Mouse (Mus musculus) intestine, postnatal 0 days (tissue): Measurements from ENCODE around the gene Adamts7. TPM values are rescaled to one million over a fixed set of nuclear protein-coding genes. Genes with fewer than 3 reads are reported as not detected.

Experiments
- ATAC-seq: fragments of 200-750 bp; cut with Nextera tagmentation; 2 replicates; pipeline ENCODE4 v1.8.0; 2017; ENCODE audit warnings: mild to moderate bottlenecking, moderate TSS enrichment, moderate library complexity
- H3K27ac ChIP-seq: fragments of 300-500 bp; sonication (generic); 2 replicates; pipeline ENCODE4 v1.5.1; 2014; ENCODE audit warnings: mild to moderate bottlenecking, low read depth, low read length, moderate library complexity
- H3K27me3 ChIP-seq: fragments of 300-500 bp; sonication (generic); replicated peaks from 2 replicates; pipeline ENCODE4 v1.6.1; 2014; ENCODE audit warnings: low read length, mixed read lengths; ENCODE audit not compliant: control insufficient read depth, insufficient read depth
- H3K36me3 ChIP-seq: fragments of 300-500 bp; sonication (generic); 2 replicates; pipeline ENCODE4 v1.6.1; 2014; ENCODE audit warnings: mild to moderate bottlenecking, moderate library complexity; ENCODE audit not compliant: control insufficient read depth, insufficient read depth
- H3K4me1 ChIP-seq: fragments of 300-500 bp; sonication (generic); replicated peaks from 2 replicates; pipeline ENCODE4 v1.6.1; 2014; ENCODE audit warnings: antibody characterized with exemption, low read length, mixed read lengths; ENCODE audit not compliant: control insufficient read depth, insufficient read depth
- H3K4me2 ChIP-seq: fragments of 300-500 bp; sonication (generic); replicated peaks from 2 replicates; pipeline ENCODE4 v1.6.1; 2014; ENCODE audit warnings: low read depth, mild to moderate bottlenecking, moderate library complexity
- H3K4me3 ChIP-seq: fragments of 300-500 bp; sonication (generic); 2 replicates; pipeline ENCODE4 v1.5.1; 2014; ENCODE audit warnings: low read depth, low read length
- H3K9ac ChIP-seq: fragments of 300-500 bp; sonication (generic); 2 replicates; pipeline ENCODE4 v1.6.1; 2014; ENCODE audit warnings: mild to moderate bottlenecking, low read depth, low read length
- H3K9me3 ChIP-seq: fragments of 300-500 bp; sonication (generic); 2 replicates; pipeline ENCODE4 v1.6.1; 2016; ENCODE audit warnings: mixed run types; ENCODE audit not compliant: control insufficient read depth
- CTCF ChIP-seq: sonication (generic); IDR thresholded peaks from 2 replicates; pipeline ENCODE4 v1.5.1; 2016; ENCODE audit warnings: low read depth, mild to moderate bottlenecking, control low read depth, antibody characterized with exemption, moderate library complexity
- WGBS: fragments of 180-500 bp; shearing (Covaris S2); extraction: QIAGEN DNeasy Blood & Tissue Kit; methylation state at CpG from one replicate; pipeline ENCODE4 v1.1.7; 2014; 5-methylcytosine and 5-hydroxymethylcytosine counted together
- polyA plus RNA-seq: library from polyadenylated mRNA; unstranded; fragments of >200 nt; fragmentation: Nextera tagmentation; extraction: Ambion mirVana; gene quantifications from 2 replicates; pipeline ENCODE4 v1.2.1, GENCODE M21; 2015

The Adamts7 gene
- polyA plus RNA-seq, 1 experiment from 2014 or later, result 2.5 TPM

DNA sequence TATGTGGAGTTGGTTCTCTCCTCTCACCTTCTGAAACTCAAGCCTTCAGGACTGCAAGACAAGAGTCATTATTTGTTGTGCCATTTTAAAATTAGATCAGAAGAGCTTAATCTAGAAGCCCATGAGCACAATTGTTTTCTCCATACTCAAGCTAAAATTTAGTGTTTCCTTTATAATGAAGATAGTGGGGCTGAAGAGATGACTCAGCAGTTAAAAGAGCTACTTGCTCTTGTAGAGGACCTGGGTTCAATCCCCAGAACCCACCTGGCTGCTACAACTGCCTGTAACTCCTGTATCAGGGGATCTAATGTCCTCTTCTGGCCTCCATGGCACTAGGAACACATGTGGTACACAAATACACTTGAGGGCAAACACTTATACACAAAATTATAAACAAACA is 45.6 kb upstream of the Adamts7 start:
- ATAC-seq, result no peak
- no peak for TF ChIP-seq CTCF

DNA sequence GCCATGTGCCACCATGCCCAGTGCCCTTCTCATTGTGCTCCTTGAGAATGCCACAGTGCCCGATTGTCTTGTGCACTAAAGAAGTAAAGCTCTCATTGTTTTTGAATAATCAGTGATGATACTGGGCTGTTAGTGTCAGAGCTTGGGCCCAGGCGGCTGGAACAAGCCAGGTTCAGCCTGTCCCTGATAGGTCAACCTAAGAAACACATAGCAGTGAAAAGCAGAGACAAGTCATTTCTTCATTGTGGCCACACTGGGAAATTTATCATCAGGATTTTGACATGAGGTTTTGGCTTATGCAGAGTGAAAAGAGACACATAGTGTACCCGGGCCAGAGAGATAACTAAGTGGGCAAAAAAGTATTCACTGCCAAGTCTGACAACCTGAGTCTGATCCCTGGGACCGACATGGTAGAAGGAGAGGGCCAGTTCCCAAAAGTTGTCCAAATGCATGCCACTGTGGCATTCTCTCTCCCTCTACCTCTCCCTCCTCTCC is 40.6 kb upstream of the Adamts7 start:
- Histone ChIP-seq H3K4me2 (no peak overlapping the region), H3K27me3 (no peaks in the 10 kb centered on the region), H3K4me3 (no peak overlapping the region), H3K4me1 (no peaks in the 10 kb centered on the region), H3K36me3 (no peaks in the 10 kb centered on the region), H3K9me3 (no peaks in the 10 kb centered on the region), H3K9ac (no peak overlapping the region), H3K27ac (no peak overlapping the region)
- ATAC-seq, result no peak
- no peak for TF ChIP-seq CTCF
- WGBS, result 82% methylated on average over 4 of the region's 4 CpGs

More for the DNA sequence above, 45.6 kb upstream of the Adamts7 start:
- Histone ChIP-seq H3K9me3 (no peaks in the 10 kb centered on the region), H3K27me3 (no peaks in the 10 kb centered on the region), H3K4me2 (no peak overlapping the region), H3K27ac (no peak overlapping the region), H3K36me3 (no peaks in the 10 kb centered on the region), H3K4me1 (no peaks in the 10 kb centered on the region), H3K4me3 (no peak overlapping the region), H3K9ac (no peak overlapping the region)

DNA sequence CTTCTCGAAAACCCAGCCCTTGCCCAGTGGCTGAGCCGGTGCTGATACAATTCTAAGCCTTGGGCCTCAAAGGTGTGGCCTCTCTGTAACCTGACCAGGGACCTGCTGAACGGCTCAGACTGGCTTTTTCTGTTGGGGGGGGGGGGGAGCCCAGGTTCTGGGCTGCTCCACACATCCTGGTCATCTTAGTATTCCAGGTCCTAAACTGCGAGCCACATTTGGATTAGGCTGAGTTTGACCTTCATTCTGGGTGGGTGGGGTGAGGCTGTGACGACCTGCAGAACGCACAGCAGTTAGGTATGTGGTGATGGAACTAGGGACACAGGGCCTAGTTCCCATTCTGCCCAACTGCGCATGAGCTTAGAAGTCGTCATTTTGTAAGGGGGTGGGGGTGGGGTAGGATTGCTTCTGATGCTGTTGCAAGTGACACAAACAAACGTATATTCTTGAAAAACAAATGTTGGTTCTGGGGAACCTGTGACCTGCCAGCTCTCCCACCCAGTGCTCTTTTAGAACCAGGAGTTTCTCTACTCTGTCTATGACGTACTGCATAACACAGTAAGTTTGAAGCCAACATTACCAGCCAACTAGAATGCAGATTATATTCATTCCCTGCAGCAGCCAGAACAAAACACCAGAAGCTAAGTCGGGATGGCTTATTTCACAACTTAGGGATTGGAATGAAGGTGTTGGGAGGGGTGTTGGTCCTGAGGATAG is 38.6 kb upstream of the Adamts7 start:
- Histone ChIP-seq H3K4me1 (no peaks in the 10 kb centered on the region), H3K27ac (no peak overlapping the region), H3K4me2 (no peak overlapping the region), H3K4me3 (no peak overlapping the region), H3K36me3 (no peaks in the 10 kb centered on the region), H3K27me3 (no peaks in the 10 kb centered on the region), H3K9ac (no peak overlapping the region), H3K9me3 (no peaks in the 10 kb centered on the region)
- WGBS, result 38% methylated on average over 11 of the region's 11 CpGs
- no peak for TF ChIP-seq CTCF
- ATAC-seq, result no peak

DNA sequence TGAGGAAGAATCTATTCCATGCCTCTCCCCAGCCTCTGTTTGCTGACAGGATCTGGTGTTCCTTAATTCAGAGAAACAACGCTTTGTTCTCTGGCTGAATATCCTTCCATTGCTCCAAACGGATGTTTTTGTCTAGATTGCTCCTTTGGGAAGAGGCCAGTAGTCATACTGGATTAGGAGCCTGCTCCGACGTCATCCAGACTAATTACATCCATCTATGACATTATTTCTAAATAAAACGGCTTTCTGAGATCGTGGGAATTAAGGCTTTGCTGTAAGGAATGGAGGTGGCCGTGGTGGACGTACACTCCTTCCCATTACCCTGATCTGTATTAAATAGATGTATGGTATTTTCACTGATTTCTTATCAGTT is 38.0 kb upstream of the Adamts7 start:
- Histone ChIP-seq H3K27me3 (no peaks in the 10 kb centered on the region), H3K4me3 (no peak overlapping the region), H3K36me3 (no peaks in the 10 kb centered on the region), H3K4me1 (no peaks in the 10 kb centered on the region), H3K27ac (no peak overlapping the region), H3K9me3 (no peaks in the 10 kb centered on the region), H3K4me2 (no peak overlapping the region), H3K9ac (no peak overlapping the region)
- ATAC-seq, result no peak
- 42% methylated on average over 8 of the region's 8 CpGs for WGBS
- no peak for TF ChIP-seq CTCF

DNA sequence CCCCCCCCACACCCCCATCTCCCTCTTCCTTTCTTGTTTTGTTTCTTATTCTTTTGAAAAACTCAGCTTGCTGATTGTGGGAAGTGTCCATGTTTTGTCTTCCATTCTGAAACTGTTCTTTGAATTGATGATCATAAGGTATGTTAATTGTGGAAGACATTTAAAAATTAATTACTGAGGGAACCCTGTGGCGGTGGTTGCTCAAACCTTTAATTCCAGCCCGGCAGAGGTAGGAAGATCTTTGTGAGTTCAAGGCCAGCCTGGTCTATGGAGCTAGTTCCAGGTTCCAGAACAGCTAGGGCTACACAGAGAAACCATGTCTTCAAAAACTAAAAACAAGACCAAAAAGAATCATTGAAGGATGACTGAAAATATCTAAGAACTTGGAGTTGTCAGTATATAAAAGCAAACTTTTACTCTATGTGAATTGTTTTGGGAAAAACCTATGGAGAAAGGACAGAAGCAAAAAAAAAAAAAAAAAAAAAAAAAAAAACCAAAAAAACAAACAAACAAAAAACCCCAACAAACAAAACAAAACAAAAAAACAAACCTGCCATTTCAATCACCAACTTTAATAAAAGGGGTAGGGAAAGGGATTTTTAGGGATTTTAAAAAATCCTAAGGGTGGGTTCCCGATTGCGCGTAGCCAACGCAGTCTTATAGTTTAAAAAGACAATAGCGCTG is 37.3 kb upstream of the Adamts7 start:
- WGBS, result 44% methylated on average over 7 of the region's 7 CpGs
- H3K4me3 ChIP-seq, result peak overlapping the region; percentile 27
- no peaks in the 10 kb centered on the region for H3K27me3 ChIP-seq
- H3K9ac ChIP-seq, result no peak overlapping the region
- H3K27ac ChIP-seq, result no peak overlapping the region
- no peaks in the 10 kb centered on the region for H3K36me3 ChIP-seq
- no peak for TF ChIP-seq CTCF
- H3K9me3 ChIP-seq, result no peaks in the 10 kb centered on the region
- peak overlapping the region; percentile 57 for H3K4me2 ChIP-seq
- H3K4me1 ChIP-seq, result no peaks in the 10 kb centered on the region
- no peak for ATAC-seq

DNA sequence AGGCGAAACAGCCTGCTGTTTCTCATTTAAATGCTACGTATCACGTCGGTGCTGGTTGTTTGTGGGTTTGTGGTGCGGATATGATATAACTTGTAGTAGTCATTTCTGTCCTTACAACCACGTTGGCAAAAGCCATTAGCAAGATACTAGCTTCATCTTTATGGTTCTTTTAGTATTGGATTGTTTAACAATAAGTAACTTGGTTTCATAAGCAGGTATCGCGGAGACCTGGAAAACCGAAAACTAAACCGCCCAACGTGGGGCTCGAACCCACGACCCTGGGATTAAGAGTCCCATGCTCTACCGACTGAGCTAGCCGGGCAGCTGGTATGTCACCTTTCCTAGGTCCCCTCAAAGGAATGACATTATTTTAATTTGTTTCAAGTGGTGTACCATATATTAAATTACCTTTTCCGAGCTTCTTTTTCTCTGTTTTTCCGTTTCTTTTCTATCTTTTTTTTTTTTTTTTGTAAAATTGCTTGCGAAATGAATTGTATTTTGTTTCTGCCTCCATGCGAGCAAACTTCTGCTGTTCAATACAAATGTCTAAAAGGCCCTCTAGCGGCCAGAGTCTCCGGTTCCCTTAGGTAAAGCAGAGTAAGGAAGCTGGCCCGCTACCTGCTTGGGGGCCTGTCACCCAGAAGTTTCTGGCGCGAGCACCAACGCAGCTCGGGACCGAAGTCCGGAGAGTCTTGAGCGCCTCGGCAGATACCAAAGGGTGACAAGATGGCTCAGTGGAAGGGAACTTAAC is 36.4 kb upstream of the Adamts7 start:
- Histone ChIP-seq H3K9me3 (no peaks in the 10 kb centered on the region), H3K27me3 (no peaks in the 10 kb centered on the region), H3K27ac (no peak overlapping the region), H3K9ac (no peak overlapping the region), H3K4me3 (peak overlapping the region; percentile 27), H3K4me1 (no peaks in the 10 kb centered on the region), H3K36me3 (no peaks in the 10 kb centered on the region), H3K4me2 (peak overlapping the region; percentile 57)
- peak; percentile 66 for ATAC-seq
- peak; percentile 67 for TF ChIP-seq CTCF
- WGBS, result 3% methylated on average over 30 of the region's 30 CpGs
